Mouse (Mus musculus) ES-E14 (cell line): Measurements from ENCODE around the gene Kctd13. TPM values are rescaled to one million over a fixed set of nuclear protein-coding genes. Genes with fewer than 3 reads are reported as not detected.
A peak's percentile ranks its signal among the peaks of the same experiment; 100 is the strongest.
"Not testable (repeated sequence)": the region's sequence is repeated elsewhere in the genome, so short reads cannot be mapped to it uniquely, and the experiment has no call there.

Experiments used
- DNase-seq: peaks from one replicate; pipeline ENCODE4 v3.0.0-alpha.2; 2013; ENCODE audit warnings: low read depth, low spot score
- H3K27ac ChIP-seq: 2 replicates; pipeline ENCODE4 v1.5.1; 2012; ENCODE audit warnings: low read depth, mild to moderate bottlenecking, low read length, moderate library complexity, mixed read lengths; ENCODE audit not compliant: poor library complexity, insufficient read depth, severe bottlenecking
- H3K36me3 ChIP-seq: 2 replicates; pipeline ENCODE4 v1.6.1; 2012; ENCODE audit warnings: mild to moderate bottlenecking, low read length, moderate library complexity, mixed read lengths; ENCODE audit not compliant: control insufficient read depth, poor library complexity, insufficient read depth, severe bottlenecking
- H3K4me1 ChIP-seq, 2 experiments: fragments of 150-350 bp in 1 of 2; sonication (generic) in 1 of 2; 2 replicates each; pipeline ENCODE4 v1.6.1; 2012; ENCODE audit warnings: low read length in 2 of 2, mild to moderate bottlenecking in 1 of 2, mixed read lengths in 1 of 2; ENCODE audit not compliant: control insufficient read depth in 2 of 2, insufficient read depth in 2 of 2, poor library complexity in 1 of 2
- H3K4me3 ChIP-seq, 2 experiments: fragments of 150-350 bp in 1 of 2; sonication (generic) in 1 of 2; 2 replicates each; pipeline ENCODE4 v1.5.1; 2012; ENCODE audit warnings: low read length in 2 of 2, low read depth in 1 of 2, mild to moderate bottlenecking in 1 of 2, mixed read lengths in 1 of 2; ENCODE audit not compliant: insufficient read depth in 1 of 2, poor library complexity in 1 of 2, severe bottlenecking in 1 of 2
- H3K9ac ChIP-seq: 2 replicates; pipeline ENCODE4 v1.6.1; 2012; ENCODE audit warnings: low read depth, mild to moderate bottlenecking, low read length, mixed read lengths; ENCODE audit not compliant: poor library complexity, insufficient read depth, severe bottlenecking
- H3K9me3 ChIP-seq: fragments of 150-350 bp; sonication (generic); 2 replicates; pipeline ENCODE4 v1.6.1; 2012; ENCODE audit warnings: low read depth, mild to moderate bottlenecking, low read length; ENCODE audit not compliant: control insufficient read depth, insufficient read depth
- CHD2 ChIP-seq: IDR thresholded peaks from 2 replicates; pipeline ENCODE4 v1.6.1; 2014; ENCODE audit warnings: mild to moderate bottlenecking, low read depth, low read length, inconsistent platforms
- HCFC1 ChIP-seq: IDR thresholded peaks from 2 replicates; pipeline ENCODE4 v1.6.1; 2012; ENCODE audit warnings: low read length, inconsistent platforms, borderline replicate concordance; ENCODE audit not compliant: insufficient read depth
- MAFK ChIP-seq: IDR thresholded peaks from 2 replicates; pipeline ENCODE4 v1.6.1; 2014; ENCODE audit warnings: mild to moderate bottlenecking, low read depth, low read length, inconsistent platforms; ENCODE audit not compliant: insufficient read depth
- ZC3H11A ChIP-seq: IDR thresholded peaks from 2 replicates; pipeline ENCODE4 v1.6.1; 2012; ENCODE audit warnings: low read depth, mild to moderate bottlenecking, inconsistent platforms, low read length, borderline replicate concordance
- ZNF384 ChIP-seq: IDR thresholded peaks from 2 replicates; pipeline ENCODE4 v1.6.1; 2012; ENCODE audit warnings: low read depth, low read length, inconsistent platforms
- in situ Hi-C, 2 experiments: fragments of 600-800 bp; cut with MboI; formaldehyde crosslinking; loops; one replicate each; pipeline ENCODE4 v1.15.1; 2025; ENCODE audit warnings: low sequenced_read_pairs in 2 of 2, inconsistent platforms in 1 of 2; ENCODE audit not compliant: unreplicated experiment in 2 of 2
- total RNA-seq: library from RNA; depleted of rRNA; stranded (reverse); fragments of 300-350 nt; gene quantifications from 2 replicates; pipeline ENCODE4 v1.2.3, GENCODE M21; 2012

Gene Kctd13
- total RNA-seq, 1 experiment: 13.2 TPM

GRCm38 (mm10) chr7:126898102-126898990, 30.3 kb upstream of the Kctd13 start:
- Histone ChIP-seq H3K9me3 (no peaks in the 10 kb centered on the region), H3K36me3 (no peaks in the 10 kb centered on the region; the same call in 1 of the 2 replicates), H3K4me1 (peaks cover 2 to 3% of the 10 kb centered on the region in 2 experiments; a peak in 2 of 4 replicates), H3K4me3 (peak overlapping the region; percentile 77 to 82), H3K9ac (peak overlapping the region; percentile 80), H3K27ac (no peak overlapping the region)
- no peak for TF ChIP-seq MAFK
- TF ChIP-seq ZC3H11A: no peak
- peak; percentile 84 for DNase-seq
- in situ Hi-C loops: no loop called here

- H3K36me3 ChIP-seq, H3K27ac ChIP-seq, H3K4me3 ChIP-seq, H3K4me1 ChIP-seq, DNase-seq, in situ Hi-C loops, H3K9me3 ChIP-seq, H3K9ac ChIP-seq: not testable (repeated sequence)
Observed at GRCm38 (mm10) chr7:126899781-126900180, 28.9 kb upstream of the Kctd13 start.

GRCm38 (mm10) chr7:126905590-126905989, 23.1 kb upstream of the Kctd13 start:
- no peaks in the 10 kb centered on the region for H3K9me3 ChIP-seq
- in situ Hi-C loops: no loop called here

GRCm38 (mm10) chr7:126914844-126915243, 13.8 kb upstream of the Kctd13 start:
- no peak overlapping the region for H3K27ac ChIP-seq
- H3K36me3 ChIP-seq: no peaks in the 10 kb centered on the region
- H3K4me1 ChIP-seq: no peaks in the 10 kb centered on the region
- no peaks in the 10 kb centered on the region for H3K9me3 ChIP-seq
- TF ChIP-seq ZC3H11A: no peak
- TF ChIP-seq ZNF384: no peak
- no peak for TF ChIP-seq MAFK
- no peak for TF ChIP-seq HCFC1
- TF ChIP-seq CHD2: no peak
- DNase-seq: no peak
- in situ Hi-C loops: no loop called here
- no peak overlapping the region for H3K4me3 ChIP-seq
- no peak overlapping the region for H3K9ac ChIP-seq

More at GRCm38 (mm10) chr7:126905590-126905989, 23.1 kb upstream of the Kctd13 start:
- TF ChIP-seq ZNF384 (no peak), MAFK (peak; percentile 77)
- Histone ChIP-seq H3K36me3 (no peaks in the 10 kb centered on the region), H3K4me3 (no peak overlapping the region), H3K4me1 (peaks cover 0 to 7% of the 10 kb centered on the region in 2 experiments; a peak in 1 of 4 replicates), H3K27ac (no peak overlapping the region), H3K9ac (no peak overlapping the region)
- no peak for DNase-seq

GRCm38 (mm10) chr7:126918356-126918755, 10.3 kb upstream of the Kctd13 start:
- DNase-seq, H3K36me3 ChIP-seq, H3K4me3 ChIP-seq, H3K9ac ChIP-seq, in situ Hi-C loops, H3K4me1 ChIP-seq, H3K9me3 ChIP-seq, H3K27ac ChIP-seq: not testable (repeated sequence)
